Mouse (Mus musculus) ZHBTc4 (cell line): Measurements from ENCODE around the gene Zdhhc14.
A peak's percentile ranks its signal among the peaks of the same experiment; 100 is the strongest.

Experiments
- DNase-seq: peaks from one replicate; pipeline ENCODE4 v3.0.0-alpha.2; 2011; ENCODE audit warnings: low read depth, low spot score

Zdhhc14 gene

GRCm38 (mm10) chr17:5491801-5492745 is at the start of gene Zdhhc14:
Gene Zdhhc14 (plus strand): TSS chr17:5492557.
- DNase-seq, result peak; percentile 94

- DNase-seq, result no peak
These were observed 49.1 kb upstream of the Zdhhc14 start for GRCm38 (mm10) chr17:5443260-5443659.

- no peak for DNase-seq
These were observed 48.6 kb upstream of the Zdhhc14 start for GRCm38 (mm10) chr17:5443751-5444150.

DNA sequence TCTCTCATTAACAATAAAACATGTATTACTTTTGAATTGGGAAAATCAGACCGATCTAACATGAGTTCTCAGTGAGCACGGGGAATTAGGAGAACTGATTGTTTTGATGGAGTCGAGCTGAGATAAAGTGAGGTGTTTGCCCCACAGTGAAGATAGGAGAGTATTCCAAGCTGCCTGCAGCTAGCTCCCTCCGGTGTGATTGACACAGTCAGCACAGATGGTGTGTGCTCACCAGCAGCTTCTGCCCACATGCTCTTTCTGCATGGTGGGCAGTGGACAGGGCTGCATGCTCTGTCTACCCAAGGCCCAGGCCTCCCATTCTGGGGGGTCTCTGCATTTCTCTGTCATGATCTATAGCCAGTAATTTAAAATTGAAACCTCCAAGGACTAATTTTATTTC is 38.7 kb upstream of the Zdhhc14 start:
- no peak for DNase-seq

DNA sequence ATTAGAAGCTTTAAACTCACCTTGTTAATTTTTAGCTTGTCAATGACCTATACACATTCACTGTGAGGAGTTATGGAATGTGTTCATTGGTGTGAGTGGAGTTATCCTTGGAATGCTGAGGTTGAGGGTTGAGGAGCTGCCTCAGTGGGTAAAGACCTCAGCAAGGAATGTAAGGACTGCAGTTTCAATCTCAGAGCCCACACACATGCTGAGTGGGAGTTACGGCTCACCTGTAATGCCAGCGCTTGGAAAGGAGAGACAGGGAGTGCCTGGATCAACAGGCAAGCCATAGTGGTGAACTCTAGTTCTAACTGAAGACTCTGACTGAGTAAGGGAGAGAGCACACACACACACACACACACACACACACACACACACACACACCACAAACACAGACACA is 28.4 kb upstream of the Zdhhc14 start:
- no peak for DNase-seq

GRCm38 (mm10) chr17:5466736-5467135 is 25.6 kb upstream of the Zdhhc14 start:
- DNase-seq, result no peak

- DNase-seq, result no peak
These were observed 25.2 kb upstream of the Zdhhc14 start for GRCm38 (mm10) chr17:5467177-5467576.

DNA sequence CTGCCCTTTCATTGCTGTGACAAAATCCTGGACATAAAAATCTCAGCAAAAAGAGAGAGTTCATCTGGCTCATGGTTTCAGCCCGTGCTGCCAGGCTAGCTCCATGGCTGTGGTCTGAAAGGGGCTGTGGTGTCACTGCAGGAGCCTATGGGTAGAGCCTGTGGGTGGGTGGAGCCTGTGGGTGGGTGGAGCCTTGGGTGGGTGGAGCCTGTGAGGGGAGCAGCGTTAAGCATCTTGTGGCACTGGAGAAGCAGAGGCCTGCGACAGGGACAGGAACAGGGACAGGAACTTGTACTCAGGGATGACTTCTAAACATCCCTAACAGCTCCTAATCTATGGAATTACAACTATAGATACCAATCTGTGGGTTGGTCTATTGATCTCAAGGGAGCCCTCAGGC is 20.1 kb upstream of the Zdhhc14 start:
- DNase-seq, result peak; percentile 69

DNA sequence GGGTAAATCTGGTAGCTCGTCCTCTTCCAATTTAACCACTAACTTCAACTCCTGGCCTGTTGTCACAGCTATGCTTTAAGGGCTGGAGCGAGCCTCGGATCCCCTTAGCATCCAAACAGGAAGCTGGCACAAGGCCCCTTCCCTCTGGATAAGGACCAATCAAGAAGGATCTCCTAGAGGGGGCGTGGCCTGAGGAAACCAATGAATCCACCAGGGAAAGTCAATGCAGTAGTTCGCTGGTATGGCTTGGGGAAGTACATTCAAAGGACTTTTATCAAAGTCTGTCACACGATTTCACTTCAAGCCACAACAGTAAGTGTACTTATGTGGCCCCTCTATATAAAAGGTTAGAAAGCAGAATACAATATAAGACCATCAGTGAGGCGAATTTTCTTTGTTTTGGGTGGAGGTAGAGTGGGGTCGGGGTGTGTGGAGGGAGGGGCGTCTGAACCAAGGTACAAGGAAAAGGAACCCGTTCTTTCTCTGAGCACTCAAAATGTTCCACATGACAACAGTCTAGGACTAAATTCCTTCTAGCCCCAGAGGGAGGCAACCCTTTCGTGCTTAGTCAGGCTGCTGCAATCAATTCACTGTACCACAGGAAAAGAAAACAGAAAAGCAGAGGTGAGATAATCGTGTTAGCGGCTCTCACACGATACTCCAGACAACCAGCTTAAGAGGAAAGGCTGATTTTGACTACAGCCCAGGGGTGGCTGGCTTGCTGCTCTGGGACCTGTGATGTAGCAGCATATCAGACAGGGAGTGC is 16.2 kb upstream of the Zdhhc14 start:
- DNase-seq, result peak; percentile 88

GRCm38 (mm10) chr17:5483456-5483855 is 8.9 kb upstream of the Zdhhc14 start:
- no peak for DNase-seq

DNA sequence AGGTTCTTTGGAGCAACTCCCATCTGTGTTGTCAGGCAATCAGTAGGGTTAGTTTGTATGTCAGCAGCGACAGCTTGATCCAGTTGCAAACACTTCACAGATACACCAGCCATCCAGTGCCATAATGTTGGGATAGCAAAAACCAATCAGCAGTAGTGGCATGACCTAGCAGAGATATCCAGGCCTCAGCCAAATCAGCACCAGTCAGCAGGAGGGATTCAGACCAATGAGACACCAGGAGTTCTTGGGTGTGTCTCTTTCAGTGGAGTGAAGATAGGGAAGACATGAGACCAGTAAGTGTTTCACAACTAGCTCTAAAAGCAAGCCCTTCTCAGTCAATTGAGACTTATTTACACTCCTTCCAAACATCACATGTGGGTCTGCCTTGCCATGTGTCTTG is 7.7 kb upstream of the Zdhhc14 start:
- no peak for DNase-seq

DNA sequence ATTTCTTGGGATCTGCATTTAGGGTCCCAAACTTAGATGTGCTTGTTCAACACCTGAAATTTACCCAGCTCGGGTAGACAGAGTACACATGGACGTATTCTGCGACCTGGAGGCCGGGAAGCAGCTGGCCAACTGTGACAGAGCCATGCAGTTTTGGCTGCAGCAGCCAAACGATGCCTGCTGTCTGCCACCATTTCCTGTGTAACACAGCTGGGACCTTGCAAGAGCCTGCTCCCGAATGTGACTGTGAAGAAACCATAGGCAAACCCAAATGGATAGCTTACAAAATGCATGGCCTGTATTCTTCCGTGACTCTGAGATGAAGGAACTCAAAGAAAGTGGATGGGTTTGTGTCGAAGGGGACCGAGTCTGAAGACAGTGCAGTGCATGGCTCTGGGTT is 4.2 kb upstream of the Zdhhc14 start:
- DNase-seq, result no peak

DNA sequence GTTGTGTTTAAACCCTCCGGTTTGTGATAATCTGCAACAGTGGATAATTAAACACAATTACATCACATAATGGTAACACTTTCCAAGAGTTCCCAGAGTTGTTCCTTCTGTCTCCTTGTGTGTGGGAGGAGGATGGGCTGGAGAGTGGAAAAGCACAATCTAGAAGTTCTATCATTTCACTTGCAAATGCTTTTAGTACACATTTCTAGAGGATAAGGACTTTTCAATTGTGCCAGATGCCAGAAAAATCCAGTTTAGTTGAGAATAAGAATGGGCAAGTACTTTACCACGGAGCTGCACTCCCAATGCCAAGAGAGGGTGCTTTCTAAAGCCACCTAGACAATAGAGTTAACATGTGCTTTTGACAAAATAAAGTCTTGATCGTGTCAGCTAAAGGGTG is 2.0 kb upstream of the Zdhhc14 start:
- peak; percentile 76 for DNase-seq

- peak; percentile 96 for DNase-seq
These were observed 1.1 kb upstream of the Zdhhc14 start for GRCm38 (mm10) chr17:5491031-5491800.

GRCm38 (mm10) chr17:5492746-5493160 is 396 bp downstream of the Zdhhc14 start:
- DNase-seq, result peak; percentile 76

DNA sequence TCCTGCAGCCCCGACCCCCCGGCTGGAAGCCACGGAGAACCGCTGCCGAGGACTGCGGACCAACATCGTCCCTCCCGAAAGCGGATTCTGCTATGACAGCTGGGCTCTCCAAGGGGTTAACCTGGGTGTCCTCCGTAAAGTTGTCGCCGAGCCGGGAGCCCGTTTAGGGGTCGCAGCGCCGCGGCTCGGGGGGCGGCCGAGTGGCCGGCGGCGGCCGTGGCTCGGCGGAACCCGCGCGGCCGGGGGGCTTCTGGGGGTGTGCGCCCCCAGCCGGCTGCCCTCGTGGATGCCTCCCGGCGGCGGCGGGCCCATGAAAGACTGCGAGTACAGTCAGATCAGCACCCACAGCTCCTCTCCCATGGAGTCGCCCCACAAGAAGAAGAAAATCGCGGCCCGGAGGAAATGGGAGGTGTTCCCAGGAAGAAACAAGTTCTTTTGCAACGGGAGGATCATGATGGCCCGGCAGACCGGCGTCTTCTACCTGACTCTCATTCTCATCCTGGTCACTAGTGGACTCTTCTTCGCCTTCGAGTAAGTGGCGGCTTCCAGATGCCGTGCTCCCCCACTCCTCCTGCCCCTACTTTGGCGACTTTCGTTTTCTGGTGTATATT is 909 bp downstream of the Zdhhc14 start:
- peak; percentile 31 for DNase-seq

DNA sequence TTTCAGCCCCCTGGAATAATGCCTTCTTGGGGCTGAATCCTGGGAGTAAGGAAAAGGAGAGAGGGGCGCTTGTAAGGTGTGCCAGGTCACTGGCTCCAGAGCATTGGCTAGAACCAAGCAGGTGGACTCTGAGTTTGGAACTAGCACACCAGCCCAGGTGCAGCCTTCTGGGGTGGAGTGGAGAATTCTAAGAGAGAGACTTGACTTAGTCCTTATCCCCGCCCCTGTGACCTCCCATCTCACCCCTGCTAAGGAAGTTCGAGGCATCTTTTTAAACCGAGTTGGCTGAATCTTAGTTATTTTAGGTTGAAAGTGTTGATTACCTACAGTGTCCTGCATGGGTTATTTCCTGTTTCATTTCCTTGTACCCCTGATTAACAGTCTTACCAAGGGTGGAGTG is 1.5 kb downstream of the Zdhhc14 start:
- peak; percentile 17 for DNase-seq

- no peak for DNase-seq
These were observed 2.5 kb downstream of the Zdhhc14 start for GRCm38 (mm10) chr17:5494832-5495231.

GRCm38 (mm10) chr17:5497695-5498094 is 5.3 kb downstream of the Zdhhc14 start:
- no peak for DNase-seq

DNA sequence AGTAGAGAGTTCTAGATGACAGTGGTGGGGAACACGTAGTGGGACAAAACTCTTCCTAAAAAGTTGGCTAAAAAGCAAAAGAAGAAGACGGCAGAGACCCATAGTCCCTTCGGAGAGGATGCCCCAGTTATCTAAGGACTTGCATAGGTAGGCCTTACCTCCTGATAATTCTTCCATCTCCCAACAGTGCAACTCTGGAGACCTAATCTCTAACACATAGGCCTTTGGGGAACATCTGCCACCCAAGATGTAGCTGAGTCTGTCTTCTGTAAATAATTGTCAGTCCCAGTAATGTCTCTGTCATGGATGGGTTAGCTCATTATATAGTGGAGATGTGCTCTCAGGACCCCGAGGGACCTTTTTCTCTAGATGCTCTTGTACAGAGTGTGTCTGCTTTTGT is 6.6 kb downstream of the Zdhhc14 start:
- DNase-seq, result no peak

- no peak for DNase-seq
These were observed 11.8 kb downstream of the Zdhhc14 start for GRCm38 (mm10) chr17:5503981-5504760.
